Comparison of ENCODE assay signal across 31 mouse cellular contexts in genomic region chr13:91465002-91465715, GRCm38 (mm10). TPM values are rescaled to one million over a fixed set of nuclear protein-coding genes. Genes with fewer than 3 reads are reported as not detected.
DNase-seq lines count a peak whose midpoint lies in the region; ATAC-seq and TF ChIP-seq lines count a peak whose summit lies in the region.
"Had no signal": no experiment of that assay in that cellular context is flagged by ENCODE, and none has a peak within 500 bp of the region (broad histone marks: within the 10 kb centered on the region; RNA-seq: fewer than 3 reads in every experiment).

No protein-coding gene starts in this region.

- peak; percentile 56 for ATAC-seq in erythroid progenitor cell, adult 5-6 weeks (replicated peaks; ENCODE audit: low FRiP score, poor library complexity, severe bottlenecking)
- no peak for ATAC-seq in liver, embryonic 15.5 days (ENCODE audit: insufficient read depth)
- no peak for ATAC-seq in intestine, postnatal 0 days
- ATAC-seq: hindbrain, postnatal 0 days; intestine, embryonic 15.5 days; Patski had no signal

- H3K4me3 ChIP-seq in liver, embryonic 15.5 days (replicated peaks) = no peak overlapping the region
- H3K4me3 ChIP-seq in intestine, postnatal 0 days (ENCODE audit: low read depth, low read length) = no peak overlapping the region
- H3K4me3 ChIP-seq: embryonic facial prominence, embryonic 12.5 days; forebrain, embryonic 12.5 days; hindbrain, embryonic 12.5 days; intestine, embryonic 15.5 days; limb, embryonic 10.5 days; limb, embryonic 15.5 days had no signal

- H3K36me3 ChIP-seq in liver, embryonic 15.5 days (replicated peaks) = no peaks in the 10 kb centered on the region
- H3K36me3 ChIP-seq in intestine, postnatal 0 days (ENCODE audit: control insufficient read depth, insufficient read depth) = no peaks in the 10 kb centered on the region
- H3K36me3 ChIP-seq: embryonic facial prominence, embryonic 12.5 days; forebrain, embryonic 12.5 days; hindbrain, embryonic 12.5 days; intestine, embryonic 15.5 days; limb, embryonic 10.5 days; limb, embryonic 15.5 days had no signal

- H3K27me3 ChIP-seq in liver, embryonic 15.5 days = no peaks in the 10 kb centered on the region
- H3K27me3 ChIP-seq in intestine, postnatal 0 days (replicated peaks; ENCODE audit: control insufficient read depth, insufficient read depth, low read length) = no peaks in the 10 kb centered on the region
- H3K27me3 ChIP-seq: embryonic facial prominence, embryonic 12.5 days; forebrain, embryonic 12.5 days; hindbrain, embryonic 12.5 days; intestine, embryonic 15.5 days; limb, embryonic 15.5 days; Patski had no signal

- H3K4me2 ChIP-seq in liver, embryonic 15.5 days = peak overlapping the region; percentile 11; the same call in 1 of the 2 replicates
- no peak overlapping the region for H3K4me2 ChIP-seq in intestine, postnatal 0 days (replicated peaks; ENCODE audit: low read depth)
- H3K4me2 ChIP-seq: embryonic facial prominence, embryonic 12.5 days; forebrain, embryonic 12.5 days; hindbrain, embryonic 12.5 days; intestine, embryonic 15.5 days; limb, embryonic 15.5 days had no signal

- H3K27ac ChIP-seq in liver, embryonic 15.5 days (replicated peaks) = no peak overlapping the region
- H3K27ac ChIP-seq in intestine, postnatal 0 days (ENCODE audit: low read depth, low read length) = no peak overlapping the region
- H3K27ac ChIP-seq: embryonic facial prominence, embryonic 12.5 days; forebrain, embryonic 12.5 days; hindbrain, embryonic 12.5 days; hindbrain, postnatal 0 days; intestine, embryonic 15.5 days; limb, embryonic 10.5 days; limb, embryonic 15.5 days; macrophage; stomach, postnatal 0 days had no signal

- TF ChIP-seq CTCF in intestine, postnatal 0 days (IDR thresholded peaks at IDR 0.05; ENCODE audit: low read depth) = no peak

- 55% methylated on average over 8 of the region's 8 CpGs for WGBS in liver, embryonic 15.5 days (ENCODE audit: insufficient replicate concordance)
- WGBS in intestine, postnatal 0 days = 66% methylated on average over 8 of the region's 8 CpGs

- peak; percentile 23 to 49 for DNase-seq in lung, adult 18-20 months
- no peak for DNase-seq in lung, postnatal 10 days
- DNase-seq in R1 (ENCODE audit: low read depth, low spot score) = peak; percentile 13
- no peak for DNase-seq in adrenal gland, adult 18-20 months (ENCODE audit: low spot score in 2 of 2)
- no peak for DNase-seq in spleen, adult 12 weeks (ENCODE audit: low spot score)
- DNase-seq: adrenal gland, adult 2 months; cerebellum, adult 8-10 months; embryo, embryonic 11 days; gastrocnemius, postnatal 14 days; heart, postnatal 36 days; kidney, adult 9 months; kidney, postnatal 10 days; layer of hippocampus, adult 9-11 months; midbrain, embryonic 14.5 days; right cerebral cortex, postnatal 25 days; spleen, adult 18-20 months; thymus, adult 18-20 months; thymus, postnatal 25 days had no signal

- no peaks in the 10 kb centered on the region for H3K9me3 ChIP-seq in liver, embryonic 15.5 days (replicated peaks)
- H3K9me3 ChIP-seq in intestine, postnatal 0 days (ENCODE audit: control insufficient read depth) = no peaks in the 10 kb centered on the region
- H3K9me3 ChIP-seq: embryonic facial prominence, embryonic 12.5 days; forebrain, embryonic 12.5 days; hindbrain, embryonic 12.5 days; intestine, embryonic 15.5 days; limb, embryonic 10.5 days; limb, embryonic 15.5 days had no signal

- peaks cover 36% of the 10 kb centered on the region for H3K4me1 ChIP-seq in liver, embryonic 15.5 days (replicated peaks)
- H3K4me1 ChIP-seq in intestine, postnatal 0 days (replicated peaks; ENCODE audit: control insufficient read depth, insufficient read depth, low read length) = no peaks in the 10 kb centered on the region

- no peak overlapping the region for H3K9ac ChIP-seq in liver, embryonic 15.5 days
- H3K9ac ChIP-seq in intestine, postnatal 0 days (ENCODE audit: low read depth, low read length) = no peak overlapping the region
- H3K9ac ChIP-seq: embryonic facial prominence, embryonic 12.5 days; forebrain, embryonic 12.5 days; hindbrain, embryonic 12.5 days; intestine, embryonic 15.5 days; limb, embryonic 15.5 days had no signal

RNA-seq across cellular contexts. Expression of gene Ssbp2, which starts 5.1 kb away (rescaled TPM):
- 34.6 and 58.7 TPM in 2 replicates for total RNA-seq in erythroid progenitor cell, adult 5-6 weeks (2015; ENCODE audit: low replicate concordance)
- 37.7 and 57.4 TPM in 2 replicates for total RNA-seq in erythroid progenitor cell, adult 5-6 weeks (2017; ENCODE audit: low replicate concordance)
- 44.2 and 45.8 TPM in 2 replicates for polyA plus RNA-seq in liver, embryonic 15.5 days (2015; fragmentation: Nextera tagmentation; extraction: Ambion mirVana)
- 10 to 100 TPM; 20.1 to 28.4 TPM for total RNA-seq in adrenal gland, adult 18-20 months (2021)
- 30.1 and 31.8 TPM in 2 replicates for polyA plus RNA-seq in intestine, postnatal 0 days (2015; fragmentation: Nextera tagmentation; extraction: Ambion mirVana)

Comparison
In these comparisons a context has a peak if more than half of its experiments do, and no peak if none do; other contexts are left out.
1. DNase-seq: peak in lung, adult 18-20 months (2 of 2) and R1 (single experiment); none in lung, postnatal 10 days (single experiment), adrenal gland, adult 18-20 months (0 of 2) and spleen, adult 12 weeks (single experiment).